Mouse (Mus musculus) frontal cortex, adult 2 months (tissue): ENCODE data around the gene Pcsk7. TPM values are rescaled to one million over a fixed set of nuclear protein-coding genes. Genes with fewer than 3 reads are reported as not detected.

Experiments
- DNase-seq, 2 experiments: peaks; one replicate each; pipeline ENCODE4 v3.0.0; 2022; ENCODE audit warnings: low spot score in 1 of 2; ENCODE audit errors: extremely low spot score in 1 of 2
- polyA plus RNA-seq: library from polyadenylated mRNA; depleted of rRNA; stranded (reverse); fragments of >200 nt; gene quantifications from 2 replicates; pipeline ENCODE4 v1.2.3, GENCODE M21; 2012; rRNA removed

The Pcsk7 gene
- 26.8 and 31.3 TPM in 2 replicates for polyA plus RNA-seq

GRCm38 (mm10) chr9:45906355-45907077, at the start of gene Pcsk7, which contains the start of gene Rnf214:
Gene Pcsk7 (plus strand): TSS chr9:45906497.
Gene Rnf214 (minus strand): TSS chr9:45906911.
- peak; percentile 80 to 90 for DNase-seq

DNA sequence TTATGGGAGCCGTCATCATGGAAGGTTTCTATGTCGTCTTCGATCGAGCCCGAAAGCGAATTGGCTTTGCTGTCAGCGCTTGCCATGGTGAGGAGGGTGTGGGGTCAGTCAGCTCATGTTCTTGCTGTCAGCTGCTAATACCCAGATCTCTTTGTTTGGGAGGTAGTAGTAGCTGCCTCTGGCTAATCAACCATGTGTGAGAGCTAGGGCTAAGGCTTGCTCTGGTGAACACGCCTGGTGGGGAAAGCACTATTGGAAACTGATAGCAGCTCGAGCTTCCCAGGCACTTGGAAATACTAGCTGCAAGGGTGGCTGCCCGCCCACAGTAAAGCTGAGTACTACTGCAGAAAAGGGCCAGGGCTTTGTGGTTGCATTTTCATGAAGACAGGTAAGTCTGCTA, 46.9 kb upstream of the Pcsk7 start:
- DNase-seq = no peak

DNA sequence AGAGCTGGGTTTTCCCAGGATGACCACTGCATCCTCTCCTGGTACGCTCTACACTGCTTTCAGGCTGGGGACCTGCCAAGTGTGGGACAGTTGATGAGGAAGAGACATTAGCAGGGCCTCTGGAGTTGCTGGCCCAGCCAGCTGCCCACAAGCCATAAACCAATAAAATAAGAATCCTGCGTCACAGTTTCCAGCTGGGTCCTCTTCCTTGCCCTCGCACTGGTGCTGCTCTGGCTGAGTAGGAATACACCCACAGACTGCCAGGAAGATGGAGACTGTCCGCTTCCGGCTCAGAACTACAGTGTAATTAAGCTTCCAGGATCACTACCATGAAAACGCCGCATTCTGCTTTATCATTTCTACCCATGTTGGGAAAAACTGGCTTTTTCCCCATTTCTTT, 44.5 kb upstream of the Pcsk7 start:
- DNase-seq = peak in 1 of 2 experiments; percentile 45

DNA sequence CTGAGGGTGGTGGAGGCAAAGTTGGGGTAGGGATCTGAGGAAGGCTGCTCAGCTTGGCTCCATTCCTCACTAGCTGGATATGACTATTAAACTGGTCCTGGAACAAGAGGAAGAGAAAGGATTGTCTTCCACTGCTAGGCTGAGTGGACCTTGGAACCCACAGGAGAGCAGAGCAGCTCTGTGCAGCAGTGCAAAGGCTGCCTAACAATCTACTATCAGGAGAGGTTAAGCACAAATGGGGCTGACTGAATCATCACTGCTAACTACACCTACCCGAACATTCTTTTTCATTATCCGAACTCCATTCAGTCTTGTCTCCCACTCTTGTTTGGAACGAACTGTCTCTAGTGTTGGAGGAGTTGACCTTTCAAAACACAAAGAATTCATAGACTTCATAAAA, 37.1 kb upstream of the Pcsk7 start:
- DNase-seq = no peak

DNA sequence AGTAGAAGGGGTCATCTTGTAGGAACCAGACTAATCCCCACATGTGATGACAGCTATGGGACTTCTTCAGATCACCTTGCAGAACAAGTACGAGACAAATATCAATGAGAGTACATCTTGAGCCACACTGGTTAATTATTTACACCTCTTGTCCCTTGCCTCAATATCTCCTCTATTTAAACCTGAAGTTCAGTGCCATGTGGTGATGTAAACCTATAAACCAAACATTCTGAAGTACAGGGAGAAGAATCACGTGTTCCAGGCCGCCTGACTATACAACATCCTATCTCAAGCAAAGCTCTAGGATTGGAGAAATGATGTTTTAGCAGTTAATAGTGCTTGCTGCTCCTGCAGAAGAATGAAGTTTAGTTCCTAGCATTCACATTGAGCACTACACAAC, 36.0 kb upstream of the Pcsk7 start:
- no peak for DNase-seq

DNA sequence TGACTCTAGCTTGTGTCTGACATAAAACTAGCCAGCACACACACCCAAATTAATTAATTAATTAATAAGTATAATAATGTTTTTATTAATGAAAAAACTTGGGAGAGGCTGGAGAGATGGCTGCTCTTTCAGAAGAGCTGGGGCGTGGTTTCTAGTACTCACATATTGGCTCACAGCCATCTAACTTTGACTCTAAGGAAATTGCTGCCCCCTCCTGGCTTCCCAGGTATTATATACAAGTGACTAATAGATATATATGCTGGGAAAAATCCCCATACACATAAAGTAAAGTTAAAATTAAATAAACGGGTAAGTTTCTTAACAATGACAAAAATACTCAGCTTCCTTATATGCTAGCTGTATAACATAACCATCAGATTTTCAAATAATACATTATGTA, 28.4 kb upstream of the Pcsk7 start:
- DNase-seq = peak in 1 of 2 experiments; percentile 38

DNA sequence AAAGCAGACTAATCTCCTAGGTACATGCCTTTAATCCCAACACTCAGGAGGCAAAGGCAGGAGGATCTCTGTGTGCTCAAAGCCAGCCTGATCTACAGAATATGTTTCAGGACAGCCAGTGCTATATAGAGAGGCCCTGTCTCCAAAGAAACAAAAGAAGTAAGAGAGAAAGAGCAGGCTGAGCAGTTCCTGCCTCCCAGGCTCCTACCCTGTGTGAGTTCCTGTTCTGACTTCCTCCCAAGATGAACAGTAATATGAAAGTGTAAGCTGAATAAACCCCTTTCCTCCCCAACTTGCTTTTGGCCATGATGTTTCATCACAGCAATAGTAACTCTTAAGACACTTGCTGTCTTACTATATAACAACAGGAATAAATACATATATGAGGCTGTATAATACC, 12.6 kb upstream of the Pcsk7 start:
- no peak for DNase-seq

DNA sequence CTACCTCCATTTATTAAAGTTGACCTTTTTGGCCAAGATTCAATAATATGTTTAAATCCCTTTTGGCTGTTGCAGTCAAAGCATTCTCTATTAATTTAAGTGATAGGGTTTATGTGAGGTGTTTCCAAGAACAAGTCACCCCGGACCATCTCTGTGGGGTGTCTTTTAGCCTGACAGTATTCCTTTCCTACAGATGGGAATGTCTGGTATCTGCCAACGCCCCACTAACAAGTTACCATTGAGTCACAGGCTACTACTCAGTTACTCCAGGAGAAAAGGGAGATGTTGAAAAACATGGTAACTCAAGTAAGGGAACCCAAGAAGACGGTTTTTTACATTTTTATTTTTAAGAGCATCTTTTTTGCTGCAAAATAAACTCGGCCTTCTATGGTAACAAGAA, 1.1 kb upstream of the Pcsk7 start:
- no peak for DNase-seq

GRCm38 (mm10) chr9:45905811-45906237, 473 bp upstream of the Pcsk7 start:
- peak in 1 of 2 experiments; percentile 12 for DNase-seq

- DNase-seq = peak in 1 of 2 experiments; percentile 22
These were observed 756 bp downstream of the Pcsk7 start for GRCm38 (mm10) chr9:45907078-45907428.

- DNase-seq = no peak
These were observed 4.7 kb downstream of the Pcsk7 start for GRCm38 (mm10) chr9:45910995-45911394.

DNA sequence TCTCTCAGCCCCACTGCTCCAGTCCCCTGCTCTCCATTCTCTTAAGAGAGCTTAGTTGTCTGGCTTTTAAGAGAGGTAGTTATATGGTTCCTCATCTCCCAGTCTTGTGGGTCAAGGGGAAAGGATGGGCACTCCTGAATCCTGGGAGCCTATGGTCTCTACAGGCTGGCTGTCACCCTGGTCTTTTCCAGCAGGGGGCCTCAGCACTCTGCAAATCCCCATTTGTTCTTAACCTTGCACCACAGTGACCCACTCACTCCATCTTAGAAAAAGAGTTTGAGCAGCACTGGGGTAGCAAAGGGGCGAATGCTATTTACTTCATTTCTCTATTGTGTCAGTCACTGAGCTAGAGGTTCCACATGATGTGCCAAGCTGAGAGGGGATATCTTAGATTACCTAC, 5.4 kb downstream of the Pcsk7 start:
- peak in 1 of 2 experiments; percentile 62 for DNase-seq

GRCm38 (mm10) chr9:45915659-45916058, 9.4 kb downstream of the Pcsk7 start:
- peak; percentile 43 to 54 for DNase-seq

GRCm38 (mm10) chr9:45917041-45917934, 11.0 kb downstream of the Pcsk7 start:
- peak; percentile 45 to 67 for DNase-seq

- DNase-seq = no peak
These were observed 13.6 kb downstream of the Pcsk7 start for GRCm38 (mm10) chr9:45919895-45920294.

DNA sequence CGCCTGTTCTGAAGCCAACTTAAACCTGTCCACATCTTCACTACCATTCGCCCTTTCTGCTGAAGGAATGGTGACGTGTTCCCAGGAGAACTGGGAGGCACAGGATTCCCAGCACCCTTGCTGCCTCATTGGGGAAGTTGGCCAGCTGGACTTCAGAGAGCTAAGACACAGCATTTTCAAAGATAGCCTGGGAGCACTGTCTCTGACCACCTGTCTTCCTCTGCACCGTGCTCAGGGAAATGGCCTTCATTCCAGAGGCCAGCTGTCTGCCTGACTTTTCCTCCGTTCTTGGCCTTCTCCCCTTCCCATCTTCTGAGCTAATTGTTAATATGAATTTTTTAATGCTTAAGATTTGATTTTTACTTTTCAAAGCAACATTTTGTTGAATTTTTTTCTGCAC, 23.0 kb downstream of the Pcsk7 start:
- DNase-seq = no peak

DNA sequence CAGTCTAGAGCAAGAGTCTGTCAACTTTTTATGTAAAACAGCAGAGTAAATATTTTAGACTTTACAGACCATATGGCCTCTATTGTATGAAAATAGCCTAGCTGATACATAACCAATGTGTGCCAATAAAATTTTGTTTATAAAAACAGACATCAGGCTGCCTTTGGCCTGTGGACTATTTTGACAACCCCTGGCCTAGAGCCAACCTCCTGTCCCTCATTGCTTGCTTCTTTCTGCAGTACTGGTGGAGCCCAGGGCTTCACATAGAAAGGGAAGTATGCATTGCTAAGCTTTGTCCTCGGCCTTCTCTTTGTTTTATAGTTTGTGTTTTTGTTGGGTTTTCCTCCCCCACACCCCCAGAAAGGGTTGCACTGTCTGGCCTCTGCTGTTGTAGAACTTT, 25.7 kb downstream of the Pcsk7 start:
- no peak for DNase-seq

DNA sequence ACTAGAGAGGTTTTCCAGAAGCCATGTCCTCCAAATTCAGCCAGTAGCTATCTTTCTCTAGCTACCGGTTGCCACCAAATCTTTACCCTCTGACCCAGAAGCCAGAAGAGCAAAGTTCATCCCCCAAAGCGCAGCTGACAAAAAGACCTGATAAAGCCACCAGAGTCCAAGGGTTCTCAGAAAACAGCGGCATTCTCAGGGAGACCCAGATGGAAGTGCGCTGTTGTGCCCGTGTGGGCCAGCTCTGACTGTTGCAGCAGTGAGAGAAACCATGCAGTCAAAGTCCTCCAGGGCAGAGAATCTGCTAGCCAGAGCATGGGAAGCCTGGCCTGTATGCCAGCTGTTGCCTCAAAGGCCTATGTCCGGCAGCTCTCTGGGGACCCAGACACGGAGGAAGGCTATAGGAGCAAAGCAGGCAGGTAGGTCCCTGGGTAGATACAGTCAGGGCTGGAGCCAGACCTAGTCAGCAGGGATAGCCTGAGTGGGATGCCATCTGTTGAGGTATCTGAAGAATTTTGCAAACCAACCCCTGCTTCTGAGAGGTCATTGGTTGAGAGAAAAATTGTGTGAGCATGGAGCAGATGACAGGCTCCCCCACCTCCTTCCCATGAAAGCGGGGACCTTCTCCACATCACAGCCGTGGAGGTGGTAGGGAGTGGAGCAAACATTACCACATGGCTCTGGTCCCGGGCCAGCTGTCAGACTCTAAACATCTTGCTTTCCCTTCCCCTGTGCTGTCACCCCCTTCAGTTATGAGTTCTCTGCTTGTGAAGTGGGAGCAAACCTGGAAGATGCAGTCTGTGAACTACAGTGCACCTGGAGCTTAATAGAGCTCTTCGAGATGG, 26.5 kb downstream of the Pcsk7 start:
- DNase-seq = peak in 1 of 2 experiments; percentile 54

- DNase-seq = no peak
These were observed 29.4 kb downstream of the Pcsk7 start, which contains the start of gene Tagln for GRCm38 (mm10) chr9:45935628-45936210. Gene Tagln (minus strand): TSS chr9:45936058.

DNA sequence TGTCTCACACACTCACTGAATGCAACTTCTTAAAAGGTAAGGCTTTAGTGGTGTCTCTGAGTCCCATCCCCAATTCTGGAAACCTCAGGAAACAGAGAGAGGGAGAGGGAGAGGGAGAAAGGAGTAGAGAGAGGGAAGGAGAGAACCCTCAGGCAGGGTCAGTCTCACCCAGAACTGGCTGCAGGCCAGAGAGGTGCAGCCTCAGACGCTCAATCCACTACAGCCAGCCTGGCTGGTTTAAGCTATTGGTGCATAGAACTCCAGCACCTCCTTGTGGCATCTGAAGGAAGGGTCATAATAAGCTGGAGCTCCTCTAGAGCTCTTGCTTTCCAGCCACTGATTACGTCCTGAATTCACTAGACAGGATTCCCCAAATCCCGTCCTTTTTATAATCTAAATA, 30.6 kb downstream of the Pcsk7 start:
- DNase-seq = peak in 1 of 2 experiments; percentile 65
